Mouse (Mus musculus): ENCODE data around the gene Hist1h2bc. TPM values are rescaled to one million over a fixed set of nuclear protein-coding genes. Genes with fewer than 3 reads are reported as not detected.
A peak's percentile ranks its signal among the peaks of the same experiment; 100 is the strongest.
"Not testable (repeated sequence)": the region's sequence is repeated elsewhere in the genome, so short reads cannot be mapped to it uniquely, and the experiment has no call there.

Gene Hist1h2bc
- polyA plus RNA-seq (2014; fragmentation: Nextera tagmentation; extraction: Ambion mirVana) = 52.7 and 78.2 TPM in 2 replicates

GRCm38 (mm10) chr13:23683755-23684281 lies at the start of gene Hist1h2bc, which contains the start of gene Hist1h2ac:
Gene Hist1h2bc, plus strand, starts transcription at chr13:23684199.
Gene Hist1h2ac, minus strand, starts transcription at chr13:23683948.
- WGBS = 0% methylated on average over 20 of the region's 32 CpGs
- Histone ChIP-seq H3K9me3 (ENCODE audit: control insufficient read depth, low read length) (no peaks in the 10 kb centered on the region), H3K4me1 (ENCODE audit: control insufficient read depth, insufficient read depth, low read length) (peaks cover 16% of the 10 kb centered on the region), H3K4me2 (ENCODE audit: low read depth, low read length) (peak within 1 kb of the TSS; percentile 79), H3K27ac (replicated peaks; ENCODE audit: low read depth, low read length) (peak within 1 kb of the TSS; percentile 99), H3K36me3 (ENCODE audit: control insufficient read depth, insufficient read depth, low read length) (no peaks in the 10 kb centered on the region), H3K27me3 (replicated peaks; ENCODE audit: control insufficient read depth, insufficient read depth, low read length) (no peaks in the 10 kb centered on the region), H3K4me3 (ENCODE audit: low read depth, low read length) (peak within 1 kb of the TSS; percentile 50), H3K9ac (ENCODE audit: low read depth, low read length) (peak within 1 kb of the TSS; percentile 79)
- ATAC-seq (ENCODE audit: low read depth) = peak; percentile 98
- DNase-seq (ENCODE audit: low spot score) = peak; percentile 99

- Histone ChIP-seq H3K9me3 (ENCODE audit: control insufficient read depth, low read length) (no peaks in the 10 kb centered on the region), H3K4me3 (ENCODE audit: low read depth, low read length) (no peak overlapping the region), H3K27me3 (replicated peaks; ENCODE audit: control insufficient read depth, insufficient read depth, low read length) (no peaks in the 10 kb centered on the region), H3K9ac (ENCODE audit: low read depth, low read length) (no peak overlapping the region), H3K4me1 (ENCODE audit: control insufficient read depth, insufficient read depth, low read length) (no peaks in the 10 kb centered on the region), H3K36me3 (ENCODE audit: control insufficient read depth, insufficient read depth, low read length) (no peaks in the 10 kb centered on the region), H3K27ac (replicated peaks; ENCODE audit: low read depth, low read length) (no peak overlapping the region), H3K4me2 (ENCODE audit: low read depth, low read length) (no peak overlapping the region)
- WGBS = 70% methylated on average over 6 of the region's 6 CpGs
- DNase-seq (ENCODE audit: low spot score) (peak; percentile 7), ATAC-seq (ENCODE audit: low read depth) (no peak)
Measured at GRCm38 (mm10) chr13:23659636-23660366, 24.2 kb upstream of the Hist1h2bc start.

GRCm38 (mm10) chr13:23662536-23662935 lies 21.5 kb upstream of the Hist1h2bc start:
- WGBS = 71% methylated on average over 3 of the region's 3 CpGs
- Histone ChIP-seq H3K9ac (ENCODE audit: low read depth, low read length) (no peak overlapping the region), H3K9me3 (ENCODE audit: control insufficient read depth, low read length) (no peaks in the 10 kb centered on the region), H3K4me1 (ENCODE audit: control insufficient read depth, insufficient read depth, low read length) (no peaks in the 10 kb centered on the region), H3K4me2 (ENCODE audit: low read depth, low read length) (no peak overlapping the region), H3K27me3 (replicated peaks; ENCODE audit: control insufficient read depth, insufficient read depth, low read length) (no peaks in the 10 kb centered on the region), H3K36me3 (ENCODE audit: control insufficient read depth, insufficient read depth, low read length) (no peaks in the 10 kb centered on the region), H3K27ac (replicated peaks; ENCODE audit: low read depth, low read length) (no peak overlapping the region), H3K4me3 (ENCODE audit: low read depth, low read length) (no peak overlapping the region)
- DNase-seq (ENCODE audit: low spot score) = peak; percentile 3
- ATAC-seq (ENCODE audit: low read depth) = no peak

- Histone ChIP-seq H3K27ac (replicated peaks; ENCODE audit: low read depth, low read length) (no peak overlapping the region), H3K4me1 (ENCODE audit: control insufficient read depth, insufficient read depth, low read length) (peaks cover 16% of the 10 kb centered on the region)
Measured at GRCm38 (mm10) chr13:23681990-23682582, 1.9 kb upstream of the Hist1h2bc start.

GRCm38 (mm10) chr13:23682623-23682946 lies 1.4 kb upstream of the Hist1h2bc start:
- H3K9me3 ChIP-seq (ENCODE audit: control insufficient read depth, low read length) = no peaks in the 10 kb centered on the region
- no peak for ATAC-seq (ENCODE audit: low read depth)
- H3K27ac ChIP-seq (replicated peaks; ENCODE audit: low read depth, low read length) = peak overlapping the region; percentile 92
- peak overlapping the region; percentile 68 for H3K4me2 ChIP-seq (ENCODE audit: low read depth, low read length)
- peak overlapping the region; percentile 60 for H3K9ac ChIP-seq (ENCODE audit: low read depth, low read length)
- peaks cover 16% of the 10 kb centered on the region for H3K4me1 ChIP-seq (ENCODE audit: control insufficient read depth, insufficient read depth, low read length)
- H3K4me3 ChIP-seq (ENCODE audit: low read depth, low read length) = peak overlapping the region; percentile 50
- DNase-seq (ENCODE audit: low spot score) = no peak
- H3K27me3 ChIP-seq (replicated peaks; ENCODE audit: control insufficient read depth, insufficient read depth, low read length) = no peaks in the 10 kb centered on the region
- 42% methylated on average over 1 of the region's 1 CpGs for WGBS
- H3K36me3 ChIP-seq (ENCODE audit: control insufficient read depth, insufficient read depth, low read length) = no peaks in the 10 kb centered on the region

More at GRCm38 (mm10) chr13:23681990-23682582, 1.9 kb upstream of the Hist1h2bc start:
- DNase-seq (ENCODE audit: low spot score) (no peak), ATAC-seq (ENCODE audit: low read depth) (no peak)
- no peaks in the 10 kb centered on the region for H3K27me3 ChIP-seq (replicated peaks; ENCODE audit: control insufficient read depth, insufficient read depth, low read length)
- WGBS = 79% methylated on average over 6 of the region's 6 CpGs
- no peak overlapping the region for H3K9ac ChIP-seq (ENCODE audit: low read depth, low read length)
- H3K4me3 ChIP-seq (ENCODE audit: low read depth, low read length) = no peak overlapping the region
- no peaks in the 10 kb centered on the region for H3K9me3 ChIP-seq (ENCODE audit: control insufficient read depth, low read length)
- H3K4me2 ChIP-seq (ENCODE audit: low read depth, low read length) = peak overlapping the region; percentile 68; the same call in 1 of the 2 replicates
- no peaks in the 10 kb centered on the region for H3K36me3 ChIP-seq (ENCODE audit: control insufficient read depth, insufficient read depth, low read length)

GRCm38 (mm10) chr13:23682947-23683754 lies 848 bp upstream of the Hist1h2bc start:
- Histone ChIP-seq H3K4me3 (ENCODE audit: low read depth, low read length) (peak overlapping the region; percentile 50), H3K4me1 (ENCODE audit: control insufficient read depth, insufficient read depth, low read length) (peaks cover 16% of the 10 kb centered on the region), H3K9ac (ENCODE audit: low read depth, low read length) (peak overlapping the region; percentile 60), H3K4me2 (ENCODE audit: low read depth, low read length) (peak overlapping the region; percentile 68), H3K27ac (replicated peaks; ENCODE audit: low read depth, low read length) (peak overlapping the region; percentile 92)
- H3K27me3 ChIP-seq (replicated peaks; ENCODE audit: control insufficient read depth, insufficient read depth, low read length); H3K36me3 ChIP-seq (ENCODE audit: control insufficient read depth, insufficient read depth, low read length); DNase-seq (ENCODE audit: low spot score); H3K9me3 ChIP-seq (ENCODE audit: control insufficient read depth, low read length): not testable (repeated sequence)
- 15% methylated on average over 10 of the region's 30 CpGs for WGBS
- peak; percentile 28 for ATAC-seq (ENCODE audit: low read depth)

- ATAC-seq (ENCODE audit: low read depth) (peak; percentile 2), DNase-seq (ENCODE audit: low spot score) (peak; percentile 94)
- Histone ChIP-seq H3K4me1 (ENCODE audit: control insufficient read depth, insufficient read depth, low read length) (peaks cover 16% of the 10 kb centered on the region), H3K4me2 (ENCODE audit: low read depth, low read length) (peak overlapping the region; percentile 79), H3K4me3 (ENCODE audit: low read depth, low read length) (peak overlapping the region; percentile 50), H3K27ac (replicated peaks; ENCODE audit: low read depth, low read length) (peak overlapping the region; percentile 99), H3K9ac (ENCODE audit: low read depth, low read length) (peak overlapping the region; percentile 79)
- WGBS = under 1% methylated on average over 9 of the region's 37 CpGs
- not testable (repeated sequence) for H3K36me3 ChIP-seq (ENCODE audit: control insufficient read depth, insufficient read depth, low read length); H3K27me3 ChIP-seq (replicated peaks; ENCODE audit: control insufficient read depth, insufficient read depth, low read length); H3K9me3 ChIP-seq (ENCODE audit: control insufficient read depth, low read length)
Measured at GRCm38 (mm10) chr13:23684295-23684945, 421 bp downstream of the Hist1h2bc start.

Measured in embryonic facial prominence, embryonic 14.5 days (tissue).